Mouse (Mus musculus): Measurements from ENCODE around the gene Spock1.
A peak's percentile ranks its signal among the peaks of the same experiment; 100 is the strongest.

The Spock1 gene

DNA sequence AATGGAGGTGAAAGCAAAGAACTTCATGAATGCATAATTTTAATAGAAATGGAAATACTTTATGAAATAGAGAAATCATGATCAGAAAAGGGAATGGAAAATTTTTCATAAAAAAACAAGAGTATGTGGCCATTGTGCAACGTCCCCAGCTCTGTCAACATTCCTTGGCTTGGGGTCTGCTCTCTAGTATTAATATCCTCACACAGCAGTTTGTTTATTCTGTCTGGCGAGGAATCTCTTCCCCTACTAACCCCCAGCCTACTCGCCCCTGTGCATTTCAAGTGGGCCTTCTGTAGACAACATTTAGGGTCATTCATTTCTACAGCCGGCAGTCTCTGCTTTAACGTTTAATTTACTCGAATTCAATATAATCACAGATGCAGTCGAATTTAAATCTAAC is 181.5 kb downstream of the Spock1 start:
- DNase-seq, result no peak

- no peak for DNase-seq
Measured at GRCm38 (mm10) chr13:57722329-57722936, 185.7 kb downstream of the Spock1 start.

DNA sequence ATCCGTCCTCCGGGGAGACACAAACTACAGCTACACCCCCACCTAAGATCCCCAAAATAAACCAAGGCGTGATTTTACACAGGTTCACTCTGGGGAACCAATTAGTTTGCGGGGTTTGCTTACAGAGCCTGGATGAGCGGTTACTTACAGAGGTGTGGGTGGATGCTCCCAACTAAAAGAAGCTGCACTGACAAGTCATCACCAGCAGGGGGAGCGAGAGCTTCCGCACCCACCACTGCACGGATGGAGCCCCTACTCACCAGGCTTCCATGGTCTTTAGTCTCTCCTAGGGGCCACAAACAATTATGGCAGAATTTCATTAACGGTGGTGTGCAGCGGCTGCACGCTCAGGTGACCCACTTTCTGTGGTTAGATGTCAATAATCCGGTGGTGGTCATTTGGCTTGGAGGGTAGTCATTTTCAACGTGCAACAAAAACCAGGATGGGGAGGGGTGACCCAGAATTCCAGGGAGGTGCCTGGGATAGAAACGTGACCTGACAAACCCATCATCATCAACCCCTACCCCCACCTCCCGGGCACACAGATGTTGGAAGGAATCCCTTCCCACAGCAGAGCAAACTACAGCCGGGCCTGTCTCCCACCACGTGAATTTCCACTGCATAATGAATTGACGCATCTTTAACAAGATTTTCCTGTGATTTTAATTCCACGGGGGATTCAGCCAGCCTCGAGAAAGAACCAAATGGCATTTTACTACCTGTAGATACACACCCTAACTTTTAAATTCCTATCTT is 186.4 kb downstream of the Spock1 start:
- DNase-seq, result peak; percentile 14

DNA sequence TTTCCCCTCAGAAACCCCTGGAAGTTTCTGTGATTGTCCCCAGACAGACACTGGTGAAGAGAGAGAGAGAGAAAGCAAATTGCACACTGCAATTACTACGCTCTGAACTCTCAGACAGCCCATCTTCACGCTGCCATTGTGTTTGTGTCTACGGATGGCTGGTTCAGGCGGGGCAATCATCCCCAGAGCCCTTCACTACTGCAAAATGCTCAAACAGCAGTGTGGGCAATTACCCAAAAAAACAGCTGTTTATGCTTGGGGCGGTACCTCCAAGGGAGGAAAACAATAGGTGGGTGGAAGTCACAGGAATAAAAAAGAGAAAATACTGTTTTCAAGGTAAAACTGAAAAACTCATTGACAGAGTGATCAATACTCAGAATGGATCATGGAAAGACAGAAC is 190.0 kb downstream of the Spock1 start:
- no peak for DNase-seq

GRCm38 (mm10) chr13:57712910-57713309 is 195.2 kb downstream of the Spock1 start:
- DNase-seq, result no peak

- no peak for DNase-seq
Measured at GRCm38 (mm10) chr13:57708425-57708824, 199.7 kb downstream of the Spock1 start.

GRCm38 (mm10) chr13:57702966-57703365 is 205.2 kb downstream of the Spock1 start:
- no peak for DNase-seq

GRCm38 (mm10) chr13:57696685-57697084 is 211.4 kb downstream of the Spock1 start:
- DNase-seq, result no peak

GRCm38 (mm10) chr13:57688926-57689325 is 219.2 kb downstream of the Spock1 start:
- no peak for DNase-seq

DNA sequence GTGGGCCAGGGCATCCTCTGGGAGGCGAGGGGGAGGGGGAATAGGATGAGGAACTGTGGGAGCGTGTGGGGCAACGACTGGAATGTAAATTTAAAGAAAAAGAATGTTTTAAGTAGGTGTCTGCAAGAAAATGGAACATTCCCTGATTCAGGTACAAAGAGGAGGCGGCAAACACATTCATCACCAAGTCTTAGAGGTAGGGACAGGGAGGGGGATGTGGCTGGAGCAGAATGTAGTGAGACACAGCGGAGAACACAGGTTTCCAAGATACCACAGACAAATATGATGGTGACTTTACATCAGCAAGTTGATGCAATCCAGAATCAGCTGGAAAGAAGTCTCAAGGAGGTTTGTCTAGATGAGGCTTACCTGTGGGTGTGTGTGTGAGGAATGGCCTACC is 221.7 kb downstream of the Spock1 start:
- DNase-seq, result no peak

- DNase-seq, result no peak
Measured at GRCm38 (mm10) chr13:57685201-57685600, 222.9 kb downstream of the Spock1 start.

DNA sequence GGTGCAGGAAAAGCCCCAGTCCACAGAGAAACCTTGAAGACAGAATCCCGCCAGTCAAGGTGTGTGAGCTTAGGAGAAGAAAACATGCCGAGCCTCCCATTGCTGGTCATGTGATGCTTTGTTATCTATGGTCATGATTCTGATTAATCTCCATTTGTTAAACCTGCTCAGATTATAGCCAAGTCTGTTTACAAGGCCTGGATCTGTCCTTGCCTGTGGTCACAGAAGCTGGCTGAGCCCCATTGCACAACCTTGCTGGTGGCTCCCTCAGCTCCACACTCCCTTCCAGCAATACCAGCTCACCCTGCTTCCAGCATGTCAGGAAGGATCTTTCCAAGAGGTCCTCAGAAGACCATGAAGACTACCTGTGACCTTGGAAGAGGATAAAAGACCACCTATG is 228.5 kb downstream of the Spock1 start:
- DNase-seq, result no peak

DNA sequence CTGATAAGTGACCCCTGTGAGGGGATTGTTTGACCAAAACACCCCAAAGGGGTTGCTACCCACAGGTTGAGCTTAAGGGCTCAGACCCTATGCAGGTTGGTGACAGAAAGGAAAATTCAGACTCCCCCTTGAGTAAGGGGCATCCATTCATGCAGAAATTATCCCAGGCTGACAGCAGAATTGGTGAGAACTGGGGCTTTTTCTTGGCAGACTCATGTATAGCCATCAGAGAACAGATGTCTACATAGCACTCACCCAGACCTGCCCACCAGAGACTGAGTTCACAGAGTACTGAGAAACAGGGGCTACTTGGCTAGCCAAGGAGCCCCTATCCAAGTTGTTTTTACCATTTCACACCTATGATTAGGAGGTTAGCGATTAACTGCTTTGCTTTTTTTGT is 231.3 kb downstream of the Spock1 start:
- DNase-seq, result no peak

DNA sequence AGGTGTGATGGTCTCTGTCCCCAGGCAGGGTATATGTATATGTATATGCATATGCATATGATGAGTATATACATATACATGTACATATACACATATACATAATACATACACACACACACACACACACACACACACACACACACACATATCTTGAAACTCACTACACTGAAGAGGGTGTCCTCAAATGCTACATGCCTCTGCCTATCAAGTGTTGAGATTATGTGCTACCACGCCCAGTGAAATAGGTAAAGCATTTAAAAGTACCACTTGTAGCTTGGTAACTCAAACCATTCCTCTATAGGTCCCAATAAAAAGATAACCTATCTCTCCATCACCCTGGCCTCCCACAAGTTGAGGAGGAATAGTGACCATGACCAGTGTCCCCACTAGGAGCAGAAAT is 234.7 kb downstream of the Spock1 start:
- DNase-seq, result no peak

DNA sequence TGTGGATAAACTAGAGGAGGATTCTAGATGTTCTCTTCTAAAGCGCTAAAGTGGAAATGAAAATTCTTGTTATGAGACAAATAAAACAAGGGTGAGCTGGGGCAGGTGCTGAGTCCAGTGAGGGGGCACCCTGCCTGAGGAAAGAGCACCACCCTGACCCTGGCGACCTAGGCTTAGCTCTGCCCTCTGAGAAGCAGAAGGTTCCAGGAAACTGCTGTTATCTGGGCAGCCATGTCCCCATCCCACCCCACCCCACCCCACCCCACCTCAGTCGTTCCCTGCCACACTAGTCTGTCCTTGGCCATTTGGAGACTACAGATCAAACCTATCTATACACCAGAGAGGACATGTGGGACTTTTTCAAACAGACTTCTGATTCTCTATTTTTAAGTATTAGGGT is 235.4 kb downstream of the Spock1 start:
- no peak for DNase-seq

DNA sequence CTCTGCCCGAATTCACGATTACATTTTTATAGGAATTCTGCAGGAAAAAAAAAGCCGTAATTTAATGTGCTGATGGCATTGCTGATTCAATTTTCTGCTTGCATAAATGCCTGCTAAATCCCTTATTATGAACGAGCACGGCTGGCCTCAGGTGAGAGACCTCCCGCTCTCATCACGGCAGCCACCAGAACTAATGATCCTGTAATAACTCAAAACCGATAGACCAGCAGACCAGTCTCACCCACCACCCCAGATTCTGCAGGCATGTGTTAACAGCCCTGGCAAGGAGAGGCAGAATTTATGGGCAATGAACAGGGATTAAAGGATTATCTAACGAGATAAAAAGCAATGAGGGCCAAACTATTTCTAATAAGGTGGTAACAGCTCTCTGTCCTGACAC is 236.2 kb downstream of the Spock1 start:
- no peak for DNase-seq

- DNase-seq, result no peak
Measured at GRCm38 (mm10) chr13:57671322-57671721, 236.8 kb downstream of the Spock1 start.

DNA sequence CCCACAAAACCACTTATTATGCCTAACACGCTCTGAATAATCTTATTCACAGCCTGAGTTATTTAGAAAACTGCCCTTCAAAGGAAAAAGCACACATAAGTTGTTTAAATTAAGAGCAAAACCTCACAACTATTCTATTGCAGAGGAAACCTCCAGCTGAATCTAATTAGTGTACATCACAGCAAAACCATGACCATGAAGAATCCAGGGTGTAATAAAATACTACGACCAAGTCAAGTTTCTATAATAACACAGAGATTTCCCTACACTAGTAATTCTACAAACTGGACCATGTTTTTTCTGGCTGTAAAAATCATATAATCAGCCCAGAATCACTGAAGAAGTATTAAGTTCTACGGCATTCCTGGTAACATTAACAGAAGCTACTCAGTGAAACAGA is 240.5 kb downstream of the Spock1 start:
- DNase-seq, result no peak

- no peak for DNase-seq
Measured at GRCm38 (mm10) chr13:57666173-57666842, 241.8 kb downstream of the Spock1 start.

- no peak for DNase-seq
Measured at GRCm38 (mm10) chr13:57662554-57662953, 245.6 kb downstream of the Spock1 start.

- no peak for DNase-seq
Measured at GRCm38 (mm10) chr13:57660523-57660922, 247.6 kb downstream of the Spock1 start.

DNA sequence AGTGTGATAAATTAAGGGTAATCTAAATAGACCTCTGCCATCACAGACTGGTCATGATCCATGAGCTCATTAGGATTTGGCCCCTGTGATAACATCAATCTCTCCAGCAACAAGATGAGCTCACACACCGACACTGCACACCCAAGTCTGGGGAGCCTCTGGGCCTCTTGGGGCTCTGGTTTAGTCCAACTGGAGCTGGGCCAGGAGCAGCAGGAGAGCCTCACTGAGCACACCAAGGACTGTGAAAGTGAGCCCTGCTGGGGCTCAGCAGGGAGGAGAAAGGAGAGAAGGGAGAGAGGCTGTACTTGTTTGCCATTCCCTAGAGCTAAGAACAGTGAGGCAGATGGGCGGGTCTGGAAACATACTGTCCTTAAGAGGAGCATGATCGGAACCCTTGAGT is 248.3 kb downstream of the Spock1 start:
- DNase-seq, result no peak

GRCm38 (mm10) chr13:57656606-57657005 is 251.5 kb downstream of the Spock1 start:
- no peak for DNase-seq

DNA sequence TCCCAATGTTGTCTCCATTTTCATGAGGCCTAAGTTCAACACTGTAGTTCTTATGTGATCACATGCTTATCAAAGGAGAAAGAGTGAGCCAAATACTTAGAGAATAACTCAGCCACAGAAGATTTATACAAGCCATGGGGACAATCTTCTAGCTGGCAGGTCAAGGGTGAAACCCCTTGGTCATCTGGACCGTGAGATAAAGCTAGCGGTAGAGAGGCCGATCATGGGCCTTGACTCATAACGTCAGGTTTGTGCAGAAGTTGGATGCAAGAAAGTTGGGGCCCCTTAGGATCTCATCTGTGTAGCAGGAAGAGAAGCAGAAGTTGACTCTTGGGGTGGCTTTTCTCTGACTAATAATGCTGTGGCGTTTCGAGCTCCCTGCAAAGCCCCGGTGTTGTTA is 253.8 kb downstream of the Spock1 start:
- DNase-seq, result no peak
